Mouse (Mus musculus): ENCODE results near the gene Tceal3.
"Not testable (repeated sequence)": the region's sequence is repeated elsewhere in the genome, so short reads cannot be mapped to it uniquely, and the experiment has no call there.

The Tceal3 gene

GRCm38 (mm10) chrX:136590199-136590896, at the start of gene Tceal3:
Gene Tceal3 (plus strand): TSS chrX:136590842.
- ATAC-seq (ENCODE audit: low TSS enrichment), result peak; percentile 96

- ATAC-seq (ENCODE audit: low TSS enrichment), result not testable (repeated sequence)
Measured at GRCm38 (mm10) chrX:136543956-136544355, 46.7 kb upstream of the Tceal3 start, which contains the start of gene Kir3dl2. Gene Kir3dl2 (minus strand): TSS chrX:136544056.

- ATAC-seq (ENCODE audit: low TSS enrichment), result not testable (repeated sequence)
Measured at GRCm38 (mm10) chrX:136569094-136569493, 21.5 kb upstream of the Tceal3 start.

- ATAC-seq (ENCODE audit: low TSS enrichment), result no peak
Measured at GRCm38 (mm10) chrX:136584617-136585016, 6.0 kb upstream of the Tceal3 start.

GRCm38 (mm10) chrX:136590897-136591257, 235 bp downstream of the Tceal3 start:
- peak; percentile 93 for ATAC-seq (ENCODE audit: low TSS enrichment)

GRCm38 (mm10) chrX:136599416-136599815, 8.8 kb downstream of the Tceal3 start:
- peak; percentile 59 for ATAC-seq (ENCODE audit: low TSS enrichment)

- ATAC-seq (ENCODE audit: low TSS enrichment), result no peak
Measured at GRCm38 (mm10) chrX:136606951-136607350, 16.3 kb downstream of the Tceal3 start.

- ATAC-seq (ENCODE audit: low TSS enrichment), result no peak
Measured at GRCm38 (mm10) chrX:136607395-136607794, 16.8 kb downstream of the Tceal3 start.

- no peak for ATAC-seq (ENCODE audit: low TSS enrichment)
Measured at GRCm38 (mm10) chrX:136611346-136611745, 20.7 kb downstream of the Tceal3 start.

GRCm38 (mm10) chrX:136615889-136616288, 25.2 kb downstream of the Tceal3 start:
- not testable (repeated sequence) for ATAC-seq (ENCODE audit: low TSS enrichment)

- peak; percentile 85; the same call in 1 of the 2 replicates for ATAC-seq (ENCODE audit: low TSS enrichment)
Measured at GRCm38 (mm10) chrX:136624905-136625569, 34.4 kb downstream of the Tceal3 start.

GRCm38 (mm10) chrX:136625959-136626358, 35.3 kb downstream of the Tceal3 start:
- ATAC-seq (ENCODE audit: low TSS enrichment), result no peak

GRCm38 (mm10) chrX:136635116-136635515, 44.5 kb downstream of the Tceal3 start:
- peak; percentile 62; the same call in 1 of the 2 replicates for ATAC-seq (ENCODE audit: low TSS enrichment)

- ATAC-seq (ENCODE audit: low TSS enrichment), result peak; percentile 84
Measured at GRCm38 (mm10) chrX:136639754-136640153, 49.1 kb downstream of the Tceal3 start.

GRCm38 (mm10) chrX:136645857-136646256, 55.2 kb downstream of the Tceal3 start:
- not testable (repeated sequence) for ATAC-seq (ENCODE audit: low TSS enrichment)

GRCm38 (mm10) chrX:136666281-136666706, 75.7 kb downstream of the Tceal3 start:
- peak; percentile 93 for ATAC-seq (ENCODE audit: low TSS enrichment)

GRCm38 (mm10) chrX:136666762-136667464, 76.3 kb downstream of the Tceal3 start:
- peak; percentile 45 for ATAC-seq (ENCODE audit: low TSS enrichment)

- ATAC-seq (ENCODE audit: low TSS enrichment), result no peak
Measured at GRCm38 (mm10) chrX:136668794-136669193, 78.2 kb downstream of the Tceal3 start.

GRCm38 (mm10) chrX:136680989-136681388, 90.3 kb downstream of the Tceal3 start:
- no peak for ATAC-seq (ENCODE audit: low TSS enrichment)

GRCm38 (mm10) chrX:136691606-136692293, 101.1 kb downstream of the Tceal3 start:
- peak; percentile 59 for ATAC-seq (ENCODE audit: low TSS enrichment)

- ATAC-seq (ENCODE audit: low TSS enrichment), result no peak
Measured at GRCm38 (mm10) chrX:136692294-136692675, 101.6 kb downstream of the Tceal3 start.

GRCm38 (mm10) chrX:136693196-136693595, 102.6 kb downstream of the Tceal3 start:
- no peak for ATAC-seq (ENCODE audit: low TSS enrichment)
